Mouse (Mus musculus): ENCODE results near the gene Syt2.

GRCm38 (mm10) chr1:134801758-134802157 is 155.3 kb downstream of the Syt2 start:
- TF ChIP-seq CTCF (IDR thresholded peaks at IDR 0.05; ENCODE audit: low read depth) (no peak), EP300 (IDR thresholded peaks at IDR 0.05; ENCODE audit: low read depth) (no peak)

Measured in liver, embryonic 14.5 days (tissue).